Mouse (Mus musculus) lung, adult 2 months (tissue): ENCODE measurements around the gene Irf1.

Experiments
- CTCF ChIP-seq: fragments of 200-500 bp; IDR thresholded peaks from 2 replicates; pipeline ENCODE4 v1.5.1; 2011; ENCODE audit warnings: mild to moderate bottlenecking, low read length, control low read depth; ENCODE audit not compliant: insufficient read depth
- POLR2A ChIP-seq: fragments of 200-500 bp; IDR thresholded peaks from 2 replicates; pipeline ENCODE4 v1.6.1; 2011; ENCODE audit warnings: low read depth, mild to moderate bottlenecking, control low read depth, low read length, borderline replicate concordance; ENCODE audit errors: extremely low read depth

DNA sequence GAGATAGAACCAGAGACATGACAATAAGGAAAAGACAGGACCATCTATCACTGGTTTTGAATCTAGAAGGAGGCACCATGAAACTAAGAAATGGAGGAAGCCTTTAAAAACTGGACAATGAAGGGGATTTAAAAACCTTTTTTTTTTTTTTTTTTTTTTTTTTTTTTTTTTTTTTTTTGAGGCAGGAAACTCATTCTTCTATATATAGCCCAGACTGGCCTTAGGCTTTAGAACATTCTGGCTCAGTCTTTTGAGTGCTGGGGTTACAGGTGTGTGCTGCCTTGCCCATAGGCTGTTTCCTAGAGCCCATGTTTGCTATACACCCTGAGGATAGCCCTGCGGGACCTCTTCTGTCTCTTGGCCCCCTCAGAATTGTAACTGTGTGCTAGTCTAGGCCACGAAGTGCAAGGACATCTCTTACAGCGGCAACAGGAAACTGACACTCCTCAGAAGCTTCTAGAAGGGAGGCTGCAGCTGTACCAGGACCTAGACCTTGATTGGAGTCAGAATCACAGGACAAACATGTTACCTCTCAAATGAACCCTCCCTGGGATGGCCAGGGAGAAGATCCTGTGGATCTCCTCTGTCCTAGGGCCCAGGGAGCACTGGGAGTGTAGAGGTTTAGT lies 15.6 kb downstream of the Irf1 start:
- TF ChIP-seq CTCF (no peak), POLR2A (no peak)
